Comparison of ENCODE assay signal across 16 mouse cellular contexts in the genomic region with DNA sequence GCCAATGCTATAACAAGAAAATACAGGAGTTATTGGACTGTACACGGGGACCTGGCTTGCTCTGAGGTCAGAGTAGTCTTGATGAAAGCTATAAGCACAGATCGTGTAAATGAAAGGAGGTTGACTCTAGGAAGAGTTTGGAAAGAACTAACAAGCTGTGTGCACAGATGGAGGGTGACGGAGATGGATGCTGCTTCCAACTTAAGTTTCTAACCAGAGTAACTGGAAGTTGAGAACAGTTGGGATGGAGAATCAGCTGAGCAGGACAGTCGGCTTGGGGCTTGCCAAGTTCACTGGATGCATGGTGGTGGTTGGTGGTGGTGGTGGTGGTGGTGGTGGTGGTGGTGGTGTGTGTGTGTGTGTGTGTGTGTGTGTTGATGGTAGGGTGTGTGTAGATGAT.
"Had no signal": no experiment of that assay in that cellular context is flagged by ENCODE, and none has a peak within 500 bp of the region (broad histone marks: within the 10 kb centered on the region; RNA-seq: fewer than 3 reads in every experiment).

No protein-coding gene starts in this region.

- H3K36me3 ChIP-seq: limb, embryonic 10.5 days; liver, embryonic 15.5 days; midbrain, embryonic 10.5 days; neural tube, embryonic 15.5 days had no signal

- H3K9ac ChIP-seq: liver, embryonic 15.5 days; neural tube, embryonic 15.5 days had no signal

- H3K27ac ChIP-seq: left cerebral cortex, adult 2 months; liver, embryonic 15.5 days; midbrain, embryonic 10.5 days; neural tube, embryonic 15.5 days had no signal

- H3K4me3 ChIP-seq: left cerebral cortex, adult 2 months; limb, embryonic 10.5 days; liver, embryonic 15.5 days; midbrain, embryonic 10.5 days; myocyte; neural tube, embryonic 15.5 days had no signal

- H3K9me3 ChIP-seq: limb, embryonic 10.5 days; liver, embryonic 15.5 days; midbrain, embryonic 10.5 days; neural tube, embryonic 15.5 days had no signal

- DNase-seq: kidney, adult 18-20 months; kidney, postnatal 4 days; lung, adult 2 months; lung, postnatal 36 days; midbrain, embryonic 14.5 days; right cerebral cortex, adult 18-20 months; spleen, adult 18-20 months; thymus, postnatal 36 days had no signal

- H3K4me2 ChIP-seq: liver, embryonic 11.5 days; liver, embryonic 15.5 days; neural tube, embryonic 15.5 days had no signal

- H3K4me1 ChIP-seq: liver, embryonic 15.5 days; neural tube, embryonic 15.5 days had no signal

- H3K27me3 ChIP-seq: liver, embryonic 15.5 days; neural tube, embryonic 15.5 days had no signal

- ATAC-seq: lung, postnatal 0 days had no signal
